Mouse (Mus musculus): ENCODE results near the gene Acadl. TPM values are rescaled to one million over a fixed set of nuclear protein-coding genes. Genes with fewer than 3 reads are reported as not detected.

The Acadl gene
- polyA plus RNA-seq, 1 experiment from 2014 or later = 613 TPM

DNA sequence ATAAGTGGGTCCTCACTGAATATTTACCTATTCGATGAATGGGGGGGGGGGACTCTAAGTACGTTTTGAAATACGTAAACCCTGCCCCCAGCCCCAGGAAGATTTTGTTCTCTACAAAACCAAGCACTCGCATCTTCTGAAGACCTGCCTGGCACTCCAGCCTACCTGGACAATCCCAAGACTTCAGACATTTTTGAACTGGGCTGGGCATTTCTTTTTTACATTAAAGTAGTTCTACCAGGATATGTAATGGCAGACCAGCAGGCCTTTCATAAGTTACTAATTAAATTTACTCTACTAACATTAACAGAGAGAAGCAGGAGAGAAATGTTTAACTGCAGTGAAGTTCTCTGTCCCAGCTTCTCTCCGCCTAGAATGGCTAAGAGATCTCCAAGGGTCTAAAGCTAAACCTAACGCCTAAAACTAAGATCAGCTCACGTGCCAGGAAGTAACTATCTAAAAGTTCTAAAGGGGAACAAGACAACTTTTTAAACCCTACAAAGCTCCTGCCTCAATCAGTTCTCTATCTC, 30.4 kb downstream of the Acadl start:
- TF ChIP-seq CTCF (IDR thresholded peaks at IDR 0.05; ENCODE audit: low read depth) = no peak
- no peak overlapping the region for H3K27ac ChIP-seq (ENCODE audit: low read depth, low read length)
- H3K9ac ChIP-seq (ENCODE audit: low read depth, low read length) = no peak overlapping the region
- H3K4me1 ChIP-seq (replicated peaks; ENCODE audit: control insufficient read depth, insufficient read depth, low read length) = no peaks in the 10 kb centered on the region
- no peak for ATAC-seq
- H3K27me3 ChIP-seq (replicated peaks; ENCODE audit: control insufficient read depth, insufficient read depth, low read length) = no peaks in the 10 kb centered on the region
- 66% methylated on average over 7 of the region's 7 CpGs for WGBS
- no peaks in the 10 kb centered on the region for H3K9me3 ChIP-seq (ENCODE audit: control insufficient read depth)
- H3K4me3 ChIP-seq (ENCODE audit: low read depth, low read length) = no peak overlapping the region
- no peak overlapping the region for H3K4me2 ChIP-seq (replicated peaks; ENCODE audit: low read depth)
- H3K36me3 ChIP-seq (ENCODE audit: control insufficient read depth, insufficient read depth) = peaks cover 31% of the 10 kb centered on the region

DNA sequence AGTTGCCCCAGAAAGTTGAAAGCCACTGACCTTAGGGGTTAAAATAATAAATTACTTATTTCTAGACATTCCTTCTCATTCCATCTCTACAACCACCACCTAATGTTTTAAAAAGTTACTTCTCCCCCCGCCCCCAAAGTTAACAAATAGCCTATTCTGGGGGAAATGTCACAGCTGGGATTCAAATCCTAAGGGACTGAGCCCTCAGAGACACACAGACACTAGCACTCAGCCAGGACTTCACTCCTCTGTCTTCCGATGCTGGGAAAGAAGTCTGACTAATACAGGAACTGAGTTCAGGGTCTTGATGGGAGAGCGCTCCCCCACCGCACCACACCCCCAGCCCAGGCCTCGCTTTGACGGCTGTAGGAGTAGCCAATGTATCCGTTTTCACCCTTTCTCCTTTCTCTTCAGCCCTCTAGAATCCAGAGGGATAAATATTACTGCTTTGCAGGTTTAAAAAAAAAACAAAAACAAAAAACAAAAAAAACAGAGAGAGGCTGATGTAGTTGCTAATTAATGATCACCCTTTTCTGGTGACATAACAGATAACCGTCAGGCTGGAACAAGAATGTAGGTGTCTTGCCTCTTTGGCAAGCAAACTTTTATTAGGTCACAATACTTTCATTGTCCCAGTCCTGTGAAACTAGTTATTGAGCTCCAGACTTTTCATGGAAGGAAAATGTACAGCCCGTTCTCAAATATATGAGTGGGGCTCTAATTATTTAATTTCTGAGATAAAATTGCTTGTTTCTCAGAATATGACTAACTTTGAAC, 31.1 kb downstream of the Acadl start:
- no peaks in the 10 kb centered on the region for H3K4me1 ChIP-seq (replicated peaks; ENCODE audit: control insufficient read depth, insufficient read depth, low read length)
- no peaks in the 10 kb centered on the region for H3K27me3 ChIP-seq (replicated peaks; ENCODE audit: control insufficient read depth, insufficient read depth, low read length)
- peaks cover 29% of the 10 kb centered on the region for H3K36me3 ChIP-seq (ENCODE audit: control insufficient read depth, insufficient read depth)
- no peak overlapping the region for H3K4me2 ChIP-seq (replicated peaks; ENCODE audit: low read depth)
- no peak overlapping the region for H3K9ac ChIP-seq (ENCODE audit: low read depth, low read length)
- H3K27ac ChIP-seq (ENCODE audit: low read depth, low read length) = no peak overlapping the region
- ATAC-seq = no peak
- H3K9me3 ChIP-seq (ENCODE audit: control insufficient read depth) = no peaks in the 10 kb centered on the region
- no peak for TF ChIP-seq CTCF (IDR thresholded peaks at IDR 0.05; ENCODE audit: low read depth)
- 67% methylated on average over 9 of the region's 9 CpGs for WGBS
- H3K4me3 ChIP-seq (ENCODE audit: low read depth, low read length) = no peak overlapping the region

DNA sequence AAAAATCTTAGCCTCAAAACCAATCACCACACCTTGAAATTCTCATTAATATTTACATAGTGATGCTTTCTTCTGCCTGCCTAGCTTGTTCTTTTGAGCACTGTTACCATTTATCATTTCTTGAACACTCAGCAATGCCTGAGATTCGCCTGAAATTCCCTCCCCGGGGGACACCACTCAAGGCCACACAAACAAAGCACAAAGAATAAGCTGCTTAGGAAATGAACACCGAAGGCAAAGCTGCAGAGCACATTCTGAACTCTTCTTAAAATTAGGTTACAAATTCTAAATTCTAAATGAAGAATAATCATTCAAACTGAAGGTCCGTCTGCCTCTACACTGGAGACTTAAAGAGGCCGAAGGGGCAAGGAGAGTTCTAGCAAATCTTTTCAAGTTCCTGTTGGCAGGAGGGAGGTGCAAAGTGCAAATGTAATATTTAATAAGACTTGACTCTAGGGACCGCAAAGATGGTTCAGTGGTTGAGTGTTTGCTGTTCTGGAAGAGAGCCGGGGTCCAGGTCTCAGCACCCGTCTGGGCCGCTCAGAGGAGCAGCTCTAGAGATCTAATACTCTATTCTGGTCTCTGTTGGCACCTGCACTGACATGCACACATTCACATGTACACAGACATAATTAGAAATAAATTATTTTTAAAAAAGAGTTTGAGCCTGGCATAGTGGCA, 33.5 kb downstream of the Acadl start:
- no peaks in the 10 kb centered on the region for H3K9me3 ChIP-seq (ENCODE audit: control insufficient read depth)
- H3K4me2 ChIP-seq (replicated peaks; ENCODE audit: low read depth) = no peak overlapping the region
- H3K27me3 ChIP-seq (replicated peaks; ENCODE audit: control insufficient read depth, insufficient read depth, low read length) = no peaks in the 10 kb centered on the region
- peaks cover 14% of the 10 kb centered on the region for H3K36me3 ChIP-seq (ENCODE audit: control insufficient read depth, insufficient read depth)
- 77% methylated on average over 9 of the region's 9 CpGs for WGBS
- ATAC-seq = no peak
- no peak overlapping the region for H3K4me3 ChIP-seq (ENCODE audit: low read depth, low read length)
- H3K4me1 ChIP-seq (replicated peaks; ENCODE audit: control insufficient read depth, insufficient read depth, low read length) = no peaks in the 10 kb centered on the region
- TF ChIP-seq CTCF (IDR thresholded peaks at IDR 0.05; ENCODE audit: low read depth) = no peak
- no peak overlapping the region for H3K27ac ChIP-seq (ENCODE audit: low read depth, low read length)
- no peak overlapping the region for H3K9ac ChIP-seq (ENCODE audit: low read depth, low read length)

DNA sequence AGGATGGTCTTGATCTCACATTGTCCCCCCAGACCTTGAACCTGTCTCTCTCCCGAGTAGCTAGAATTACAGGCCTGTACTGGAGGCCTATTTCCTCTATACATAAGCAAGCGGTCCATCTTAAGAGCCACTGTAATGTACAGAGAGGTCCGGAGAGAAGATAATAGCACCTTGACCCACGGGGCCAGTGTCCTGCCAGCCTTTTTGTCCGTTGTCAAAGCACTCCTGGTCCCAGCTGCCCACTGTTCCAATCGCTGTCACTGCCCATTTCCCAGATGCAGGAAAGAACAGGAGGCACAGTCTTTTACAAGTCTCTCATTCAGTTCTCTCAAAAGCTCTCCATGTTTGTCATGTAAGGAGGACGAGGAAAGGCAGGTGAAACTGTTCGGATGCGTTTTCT, 41.1 kb downstream of the Acadl start:
- ATAC-seq = no peak
- Histone ChIP-seq H3K9ac (ENCODE audit: low read depth, low read length) (no peak overlapping the region), H3K9me3 (ENCODE audit: control insufficient read depth) (no peaks in the 10 kb centered on the region), H3K27me3 (replicated peaks; ENCODE audit: control insufficient read depth, insufficient read depth, low read length) (no peaks in the 10 kb centered on the region), H3K4me2 (replicated peaks; ENCODE audit: low read depth) (no peak overlapping the region), H3K4me3 (ENCODE audit: low read depth, low read length) (no peak overlapping the region), H3K4me1 (replicated peaks; ENCODE audit: control insufficient read depth, insufficient read depth, low read length) (no peaks in the 10 kb centered on the region), H3K27ac (ENCODE audit: low read depth, low read length) (no peak overlapping the region), H3K36me3 (ENCODE audit: control insufficient read depth, insufficient read depth) (no peaks in the 10 kb centered on the region)
- 79% methylated on average over 9 of the region's 9 CpGs for WGBS
- no peak for TF ChIP-seq CTCF (IDR thresholded peaks at IDR 0.05; ENCODE audit: low read depth)

DNA sequence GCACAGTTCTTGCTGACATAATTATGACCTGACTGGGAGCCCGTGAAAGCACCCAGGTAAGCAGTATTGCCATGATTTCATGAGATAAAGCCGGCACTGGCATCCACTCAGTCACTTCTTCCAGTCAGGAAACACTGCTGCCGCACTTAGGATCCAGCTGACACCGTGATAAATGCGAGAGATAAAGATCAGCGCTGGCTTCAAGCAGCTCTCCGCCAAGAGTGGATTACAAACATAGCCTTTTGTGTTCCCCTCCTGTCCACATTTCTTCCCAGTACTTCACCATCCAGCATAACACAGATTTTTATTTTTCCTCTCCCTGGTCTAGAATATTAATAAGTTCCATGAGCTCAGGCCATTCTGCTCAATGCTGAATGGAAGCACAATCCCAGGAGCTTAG, 42.8 kb downstream of the Acadl start:
- Histone ChIP-seq H3K36me3 (ENCODE audit: control insufficient read depth, insufficient read depth) (no peaks in the 10 kb centered on the region), H3K27me3 (replicated peaks; ENCODE audit: control insufficient read depth, insufficient read depth, low read length) (no peaks in the 10 kb centered on the region), H3K4me3 (ENCODE audit: low read depth, low read length) (no peak overlapping the region), H3K4me2 (replicated peaks; ENCODE audit: low read depth) (no peak overlapping the region), H3K27ac (ENCODE audit: low read depth, low read length) (no peak overlapping the region), H3K9me3 (ENCODE audit: control insufficient read depth) (no peaks in the 10 kb centered on the region), H3K4me1 (replicated peaks; ENCODE audit: control insufficient read depth, insufficient read depth, low read length) (no peaks in the 10 kb centered on the region), H3K9ac (ENCODE audit: low read depth, low read length) (no peak overlapping the region)
- no peak for TF ChIP-seq CTCF (IDR thresholded peaks at IDR 0.05; ENCODE audit: low read depth)
- no peak for ATAC-seq
- 24% methylated on average over 7 of the region's 7 CpGs for WGBS

DNA sequence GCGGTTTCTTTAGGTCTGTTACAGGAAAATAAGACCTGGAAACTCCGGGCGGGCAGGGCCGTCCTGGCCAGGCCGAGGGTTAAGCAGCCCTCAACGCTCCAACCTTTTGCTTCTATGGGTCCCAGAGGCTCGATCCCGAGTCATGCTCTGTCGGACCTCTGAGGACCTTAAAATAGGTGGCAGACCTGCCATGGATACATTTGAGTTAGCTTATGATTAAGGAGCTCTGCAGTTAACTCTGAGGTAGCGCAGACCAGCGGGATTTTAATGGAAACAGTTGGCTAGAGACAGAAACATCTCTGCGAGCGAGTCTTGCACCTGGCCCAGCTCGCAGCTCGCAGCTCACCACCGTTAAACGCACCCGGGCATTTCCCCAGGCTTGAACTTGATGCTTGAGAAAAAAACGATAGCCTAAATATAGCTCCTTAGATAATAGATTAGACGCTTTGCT, 45.2 kb downstream of the Acadl start:
- H3K4me2 ChIP-seq (replicated peaks; ENCODE audit: low read depth) = peak overlapping the region; percentile 92
- no peaks in the 10 kb centered on the region for H3K9me3 ChIP-seq (ENCODE audit: control insufficient read depth)
- peak overlapping the region; percentile 95 for H3K9ac ChIP-seq (ENCODE audit: low read depth, low read length)
- no peaks in the 10 kb centered on the region for H3K36me3 ChIP-seq (ENCODE audit: control insufficient read depth, insufficient read depth)
- under 1% methylated on average over 20 of the region's 20 CpGs for WGBS
- TF ChIP-seq CTCF (IDR thresholded peaks at IDR 0.05; ENCODE audit: low read depth) = no peak
- peak overlapping the region; percentile 99 for H3K27ac ChIP-seq (ENCODE audit: low read depth, low read length)
- H3K4me3 ChIP-seq (ENCODE audit: low read depth, low read length) = peak overlapping the region; percentile 90
- ATAC-seq = peak; percentile 26
- no peaks in the 10 kb centered on the region for H3K4me1 ChIP-seq (replicated peaks; ENCODE audit: control insufficient read depth, insufficient read depth, low read length)
- no peaks in the 10 kb centered on the region for H3K27me3 ChIP-seq (replicated peaks; ENCODE audit: control insufficient read depth, insufficient read depth, low read length)

All from intestine, postnatal 0 days (tissue).